Mouse (Mus musculus) lung, postnatal 0 days (tissue): ENCODE results near the gene Csrnp3. TPM values are rescaled to one million over a fixed set of nuclear protein-coding genes. Genes with fewer than 3 reads are reported as not detected.

Experiments
- ATAC-seq: fragments of 200-750 bp; cut with Nextera tagmentation; 2 replicates; pipeline ENCODE4 v1.8.0; 2017; ENCODE audit warnings: moderate library complexity
- DNase-seq: peaks from one replicate; pipeline ENCODE4 v3.0.0-alpha.2; 2016; ENCODE audit warnings: low spot score
- H3K27ac ChIP-seq: fragments of 300-500 bp; sonication (generic); 2 replicates; pipeline ENCODE4 v1.5.1; 2014; ENCODE audit warnings: antibody characterized with exemption, mild to moderate bottlenecking, low read length, mixed read lengths
- H3K27me3 ChIP-seq: fragments of 300-500 bp; sonication (generic); replicated peaks from 2 replicates; pipeline ENCODE4 v1.6.1; 2014; ENCODE audit warnings: low read length, mixed read lengths; ENCODE audit not compliant: insufficient read depth
- H3K36me3 ChIP-seq: fragments of 300-500 bp; sonication (generic); 2 replicates; pipeline ENCODE4 v1.6.1; 2014; ENCODE audit warnings: low read length, mixed read lengths; ENCODE audit not compliant: insufficient read depth
- H3K4me1 ChIP-seq: fragments of 300-500 bp; sonication (generic); 2 replicates; pipeline ENCODE4 v1.6.1; 2014; ENCODE audit warnings: antibody characterized with exemption, low read depth, low read length, mixed read lengths; ENCODE audit not compliant: insufficient read depth
- H3K4me2 ChIP-seq: fragments of 300-500 bp; sonication (generic); replicated peaks from 2 replicates; pipeline ENCODE4 v1.6.1; 2014; ENCODE audit warnings: low read depth, mild to moderate bottlenecking, low read length, moderate library complexity, mixed read lengths
- H3K4me3 ChIP-seq: fragments of 300-500 bp; sonication (generic); 2 replicates; pipeline ENCODE4 v1.5.1; 2014; ENCODE audit warnings: low read depth, low read length
- H3K9ac ChIP-seq: fragments of 300-500 bp; sonication (generic); replicated peaks from 2 replicates; pipeline ENCODE4 v1.6.1; 2014; ENCODE audit warnings: low read depth, mild to moderate bottlenecking
- H3K9me3 ChIP-seq: fragments of 300-500 bp; sonication (generic); 2 replicates; pipeline ENCODE4 v1.6.1; 2016; ENCODE audit warnings: low read length, mixed read lengths
- CTCF ChIP-seq: IDR thresholded peaks from 2 replicates; pipeline ENCODE4 v1.5.1; 2016; ENCODE audit warnings: antibody characterized with exemption, mild to moderate bottlenecking
- EP300 ChIP-seq: IDR thresholded peaks from 2 replicates; pipeline ENCODE4 v1.6.1; 2016; ENCODE audit warnings: antibody characterized with exemption, mild to moderate bottlenecking, control low read depth
- WGBS: fragments of 180-500 bp; shearing (Covaris S2); extraction: QIAGEN DNeasy Blood & Tissue Kit; methylation state at CpG from one replicate; pipeline ENCODE4 v1.1.7; 2014; 5-methylcytosine and 5-hydroxymethylcytosine counted together
- polyA plus RNA-seq: library from polyadenylated mRNA; unstranded; fragments of >200 nt; fragmentation: Nextera tagmentation; extraction: Ambion mirVana; gene quantifications from 2 replicates; pipeline ENCODE4 v1.2.1, GENCODE M21; 2015

The Csrnp3 gene
- polyA plus RNA-seq, 1 experiment from 2014 or later = 0.06 TPM

- H3K4me1 ChIP-seq = no peaks in the 10 kb centered on the region
- no peak overlapping the region for H3K27ac ChIP-seq
- H3K9me3 ChIP-seq = no peaks in the 10 kb centered on the region
- TF ChIP-seq EP300 (peak; percentile 64; the same call in 1 of the 2 replicates), CTCF (no peak)
- no peak overlapping the region for H3K4me3 ChIP-seq
- ATAC-seq = peak; percentile 95
- H3K36me3 ChIP-seq = no peaks in the 10 kb centered on the region
- peak; percentile 83 for DNase-seq
- no peaks in the 10 kb centered on the region for H3K27me3 ChIP-seq
- no peak overlapping the region for H3K4me2 ChIP-seq
- 37% methylated on average over 4 of the region's 4 CpGs for WGBS
- no peak overlapping the region for H3K9ac ChIP-seq
These were observed 136.4 kb downstream of the Csrnp3 start for GRCm38 (mm10) chr2:65981965-65982364.

DNA sequence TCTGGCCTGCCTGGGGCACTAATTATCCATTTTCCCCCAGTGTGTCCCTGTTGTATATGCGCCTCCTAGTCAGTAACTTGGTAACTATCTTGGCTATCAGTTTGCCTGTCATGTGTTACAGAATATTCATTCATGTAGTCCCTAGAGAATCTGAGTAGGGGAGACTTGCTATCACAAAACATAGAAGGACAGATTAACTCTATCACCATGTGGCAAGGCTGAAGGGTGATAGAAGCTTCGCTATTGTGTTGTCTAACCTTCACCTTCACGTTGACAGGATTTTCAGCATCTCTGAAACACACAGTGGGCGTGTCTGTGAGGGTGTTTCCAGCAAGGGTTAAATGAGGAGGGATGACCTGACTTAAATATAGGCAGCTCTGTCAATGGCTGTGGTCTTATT is 140.1 kb downstream of the Csrnp3 start:
- Histone ChIP-seq H3K4me2 (no peak overlapping the region), H3K36me3 (no peaks in the 10 kb centered on the region), H3K4me1 (no peaks in the 10 kb centered on the region), H3K9ac (no peak overlapping the region), H3K27ac (no peak overlapping the region), H3K27me3 (no peaks in the 10 kb centered on the region), H3K4me3 (no peak overlapping the region), H3K9me3 (no peaks in the 10 kb centered on the region)
- ATAC-seq (no peak), DNase-seq (no peak)
- WGBS = 77% methylated on average over 4 of the region's 4 CpGs
- no peak for TF ChIP-seq CTCF
- TF ChIP-seq EP300 = no peak

DNA sequence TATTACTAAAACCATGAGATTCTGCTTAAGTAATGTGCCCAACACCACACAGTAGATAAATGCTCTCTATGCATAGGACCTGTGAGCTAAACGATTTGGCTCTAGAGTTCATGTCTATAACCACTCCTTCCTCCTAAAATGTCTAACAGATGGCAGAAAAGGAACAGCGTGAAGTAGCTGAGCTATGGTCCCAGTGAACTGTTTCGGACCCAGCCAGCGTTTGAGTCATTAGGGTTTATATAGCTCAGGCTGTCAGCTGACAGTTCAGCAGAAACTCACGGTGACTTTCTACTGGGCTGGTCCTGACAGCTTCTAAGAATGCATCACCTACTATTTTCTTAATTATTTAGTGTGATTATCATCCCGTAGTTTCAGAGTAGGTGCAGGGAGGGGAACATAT is 141.5 kb downstream of the Csrnp3 start:
- DNase-seq (no peak), ATAC-seq (no peak)
- no peaks in the 10 kb centered on the region for H3K9me3 ChIP-seq
- TF ChIP-seq EP300 (no peak), CTCF (no peak)
- no peaks in the 10 kb centered on the region for H3K4me1 ChIP-seq
- no peaks in the 10 kb centered on the region for H3K27me3 ChIP-seq
- no peaks in the 10 kb centered on the region for H3K36me3 ChIP-seq
- H3K27ac ChIP-seq = no peak overlapping the region
- H3K4me3 ChIP-seq = no peak overlapping the region
- H3K4me2 ChIP-seq = no peak overlapping the region
- WGBS = 69% methylated on average over 6 of the region's 6 CpGs
- no peak overlapping the region for H3K9ac ChIP-seq

GRCm38 (mm10) chr2:65987588-65987987 is 142.0 kb downstream of the Csrnp3 start:
- DNase-seq (peak; percentile 32), ATAC-seq (peak; percentile 55; the same call in 1 of the 2 replicates)
- H3K4me3 ChIP-seq = no peak overlapping the region
- no peak overlapping the region for H3K9ac ChIP-seq
- H3K27ac ChIP-seq = no peak overlapping the region
- TF ChIP-seq CTCF (no peak), EP300 (no peak)
- H3K36me3 ChIP-seq = no peaks in the 10 kb centered on the region
- no peaks in the 10 kb centered on the region for H3K4me1 ChIP-seq
- 46% methylated on average over 3 of the region's 3 CpGs for WGBS
- no peaks in the 10 kb centered on the region for H3K9me3 ChIP-seq
- H3K27me3 ChIP-seq = no peaks in the 10 kb centered on the region
- H3K4me2 ChIP-seq = no peak overlapping the region

DNA sequence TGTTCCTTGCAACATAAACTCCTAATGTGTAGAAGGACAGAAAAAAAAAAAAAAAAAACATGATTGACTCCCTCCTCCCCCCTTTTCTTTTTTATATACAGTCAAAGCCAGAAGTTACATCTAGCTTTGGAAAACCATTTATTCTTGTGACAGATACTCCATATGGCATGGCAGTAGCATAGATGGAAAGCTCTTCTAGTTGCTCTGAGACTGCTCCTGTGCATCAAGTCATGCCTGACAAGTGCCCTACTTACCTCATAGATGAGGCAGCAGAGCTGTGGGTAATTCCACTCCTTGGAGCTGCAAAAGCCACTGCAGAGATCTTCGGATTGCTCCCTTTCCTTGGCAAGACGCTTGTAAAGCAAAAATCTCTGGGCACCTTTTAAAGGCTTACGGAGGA is 143.2 kb downstream of the Csrnp3 start:
- Histone ChIP-seq H3K9me3 (no peaks in the 10 kb centered on the region), H3K4me2 (no peak overlapping the region), H3K36me3 (no peaks in the 10 kb centered on the region), H3K27ac (no peak overlapping the region), H3K4me1 (no peaks in the 10 kb centered on the region), H3K27me3 (no peaks in the 10 kb centered on the region), H3K9ac (no peak overlapping the region), H3K4me3 (no peak overlapping the region)
- no peak for DNase-seq
- WGBS = 81% methylated on average over 3 of the region's 3 CpGs
- no peak for ATAC-seq
- TF ChIP-seq CTCF (no peak), EP300 (no peak)

DNA sequence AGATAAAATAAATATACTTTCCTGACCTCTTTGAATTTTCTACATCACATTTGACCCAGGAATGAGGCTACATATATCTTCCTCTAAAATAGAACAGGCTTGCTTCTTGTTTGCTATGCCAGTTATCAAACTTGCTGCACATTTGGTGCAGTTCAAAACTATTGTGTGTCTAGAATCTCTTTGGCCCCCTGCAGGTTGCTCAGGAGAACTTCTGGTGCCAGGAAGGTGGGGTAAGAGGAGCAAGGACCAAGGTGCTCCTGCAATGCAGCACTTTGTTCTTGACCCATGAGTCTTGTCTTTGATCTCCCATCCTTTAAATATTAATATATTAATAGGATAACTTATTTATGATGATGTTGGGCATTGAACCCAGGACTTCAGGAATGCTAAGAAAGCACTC is 144.5 kb downstream of the Csrnp3 start:
- Histone ChIP-seq H3K36me3 (no peaks in the 10 kb centered on the region), H3K4me3 (no peak overlapping the region), H3K9me3 (no peaks in the 10 kb centered on the region), H3K4me2 (no peak overlapping the region), H3K27me3 (no peaks in the 10 kb centered on the region), H3K9ac (no peak overlapping the region), H3K27ac (no peak overlapping the region), H3K4me1 (no peaks in the 10 kb centered on the region)
- no peak for ATAC-seq
- DNase-seq = no peak
- TF ChIP-seq CTCF = peak; percentile 42
- TF ChIP-seq EP300 = no peak

- TF ChIP-seq CTCF = no peak
- TF ChIP-seq EP300 = no peak
- Histone ChIP-seq H3K9ac (no peak overlapping the region), H3K4me3 (no peak overlapping the region), H3K27me3 (no peaks in the 10 kb centered on the region), H3K4me1 (no peaks in the 10 kb centered on the region), H3K4me2 (no peak overlapping the region), H3K36me3 (no peaks in the 10 kb centered on the region), H3K9me3 (no peaks in the 10 kb centered on the region), H3K27ac (no peak overlapping the region)
- WGBS = 75% methylated on average over 4 of the region's 4 CpGs
- DNase-seq (no peak), ATAC-seq (no peak)
These were observed 145.2 kb downstream of the Csrnp3 start for GRCm38 (mm10) chr2:65990754-65991153.
